Mouse (Mus musculus) layer of hippocampus, postnatal 36 days (tissue): ENCODE data around the gene Tmem151b. TPM values are rescaled to one million over a fixed set of nuclear protein-coding genes. Genes with fewer than 3 reads are reported as not detected.
A peak's percentile ranks its signal among the peaks of the same experiment; 100 is the strongest.

ENCODE experiments used
- DNase-seq, 2 experiments: peaks; one replicate each; pipeline ENCODE4 v3.0.0; 2022
- total RNA-seq, 2 experiments: library from RNA; stranded (reverse); gene quantifications; 2 replicates each; pipeline ENCODE4 v1.2.3; 2021

Gene Tmem151b
- total RNA-seq, 2 experiments from 2014 or later: 106 to 112 TPM

GRCm38 (mm10) chr17:45544873-45545277 is 4.6 kb downstream of the Tmem151b start:
- no peak for DNase-seq

GRCm38 (mm10) chr17:45544001-45544872 is 5.2 kb downstream of the Tmem151b start:
- no peak for DNase-seq

DNA sequence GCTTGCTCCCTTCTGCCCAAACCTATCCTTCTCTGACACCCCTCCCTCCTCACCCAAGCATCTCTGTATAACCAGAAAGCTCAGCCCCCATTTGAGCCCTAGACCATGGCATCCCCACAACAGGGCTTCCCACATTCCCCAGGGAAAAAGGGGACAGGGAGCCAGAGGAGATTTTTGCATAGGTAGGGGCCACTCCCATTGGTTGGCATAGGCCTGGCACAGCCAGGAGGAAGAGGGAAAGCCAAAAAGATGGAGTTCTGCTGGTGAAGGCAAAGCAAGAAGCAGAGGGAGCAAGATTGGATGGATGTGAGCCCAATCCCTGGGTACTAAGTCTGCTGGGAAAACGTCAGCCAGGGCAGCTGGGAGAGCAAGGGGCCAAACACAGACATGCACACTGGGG is 6.4 kb downstream of the Tmem151b start:
- DNase-seq: no peak

- DNase-seq: no peak
Measured at GRCm38 (mm10) chr17:45542705-45543104, 6.8 kb downstream of the Tmem151b start.

DNA sequence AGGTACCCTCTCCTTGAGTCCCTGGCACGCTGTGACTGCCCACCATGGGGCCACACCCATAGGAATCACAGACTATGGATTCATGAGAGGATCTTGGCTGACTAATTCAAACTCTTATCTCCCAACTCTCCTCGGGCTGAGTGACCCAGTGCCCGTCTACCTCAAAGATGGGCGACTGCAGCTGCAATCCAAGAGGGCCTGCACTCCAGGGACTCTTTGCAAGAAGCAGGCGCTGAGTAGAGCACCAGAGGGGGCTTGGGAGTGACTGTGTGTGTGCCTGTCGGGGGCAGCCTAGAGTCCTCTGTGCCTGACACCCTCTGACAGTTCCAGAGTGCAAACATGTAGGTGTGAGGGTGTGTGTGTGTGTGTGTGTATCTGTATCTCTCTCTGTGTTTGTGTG is 7.3 kb downstream of the Tmem151b start:
- no peak for DNase-seq

DNA sequence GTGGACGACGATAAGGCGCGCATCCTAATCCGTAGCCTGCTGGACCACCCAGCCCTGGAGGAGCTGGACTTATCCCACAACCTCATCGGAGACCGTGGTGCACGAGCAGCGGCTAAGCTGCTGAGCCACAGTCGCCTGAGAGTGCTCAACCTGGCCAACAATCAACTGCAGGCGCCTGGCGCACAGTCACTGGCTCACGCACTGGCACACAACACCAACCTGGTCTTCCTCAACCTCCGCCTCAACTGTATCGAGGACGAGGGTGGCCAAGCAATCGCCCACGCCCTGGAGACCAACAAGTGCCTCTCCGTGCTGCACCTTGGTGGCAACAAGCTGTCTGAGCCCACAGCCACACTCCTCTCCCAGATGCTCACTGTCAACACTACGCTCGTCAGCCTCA is 9.8 kb downstream of the Tmem151b start:
- DNase-seq: no peak

DNA sequence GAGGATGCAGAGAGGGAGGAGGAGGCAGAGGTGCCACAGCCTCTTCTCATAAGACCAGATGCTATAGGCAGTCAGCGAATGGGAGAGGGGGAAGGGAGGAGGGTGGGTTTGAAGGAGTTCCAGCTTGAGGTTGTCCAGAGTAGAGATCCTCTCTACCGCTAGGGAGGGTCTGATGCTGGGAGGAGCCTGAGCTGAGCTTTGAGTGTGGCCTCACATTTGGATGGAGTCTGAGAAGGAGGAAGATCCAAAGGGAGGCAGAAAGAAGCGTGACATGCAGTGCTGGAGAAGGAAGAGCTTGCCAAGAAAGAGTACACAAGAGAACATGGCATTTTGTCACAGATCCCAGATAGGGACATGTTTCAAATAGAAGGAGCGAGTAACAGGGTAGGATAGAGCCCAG is 11.1 kb downstream of the Tmem151b start:
- DNase-seq: no peak

DNA sequence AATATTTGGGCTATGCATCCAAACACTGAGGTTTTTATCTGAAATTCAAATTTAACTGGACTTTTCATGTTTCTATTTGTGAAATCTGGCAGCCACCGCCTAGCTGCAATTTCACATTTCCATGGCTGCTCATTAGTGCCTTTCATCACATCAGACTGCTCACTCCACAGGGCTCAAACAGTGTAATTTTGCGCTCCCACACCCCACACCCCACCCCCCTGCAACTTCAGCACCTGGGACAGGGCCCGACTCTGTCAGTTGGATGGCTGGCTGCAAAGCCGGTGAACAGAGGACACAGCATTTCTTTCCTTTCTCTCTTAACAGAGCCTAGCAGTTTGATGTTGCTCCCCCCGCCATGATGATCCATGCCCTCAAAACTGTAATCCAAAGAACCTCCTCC is 13.2 kb downstream of the Tmem151b start:
- no peak for DNase-seq

DNA sequence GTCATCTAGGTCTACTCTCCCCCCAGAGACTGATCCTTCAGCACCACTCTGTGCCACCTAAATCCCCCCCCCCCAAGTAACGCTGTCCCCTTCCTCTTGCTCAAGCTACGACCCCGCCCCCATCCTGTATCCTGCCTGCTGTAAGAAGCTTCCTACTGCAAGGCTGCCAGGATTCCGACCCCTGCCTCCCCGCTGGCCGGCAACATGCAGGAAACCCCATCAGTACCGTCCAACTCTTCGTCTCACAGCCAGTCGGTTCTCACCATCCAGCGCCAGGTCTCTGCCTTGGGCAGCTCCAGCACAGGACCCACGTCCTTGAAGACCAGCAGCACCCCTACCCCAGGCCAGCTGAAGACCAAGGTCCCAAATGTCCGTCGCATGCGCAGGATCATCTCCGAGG is 16.6 kb downstream of the Tmem151b start:
- DNase-seq: no peak

GRCm38 (mm10) chr17:45530346-45530782 is 19.1 kb downstream of the Tmem151b start:
- no peak for DNase-seq

DNA sequence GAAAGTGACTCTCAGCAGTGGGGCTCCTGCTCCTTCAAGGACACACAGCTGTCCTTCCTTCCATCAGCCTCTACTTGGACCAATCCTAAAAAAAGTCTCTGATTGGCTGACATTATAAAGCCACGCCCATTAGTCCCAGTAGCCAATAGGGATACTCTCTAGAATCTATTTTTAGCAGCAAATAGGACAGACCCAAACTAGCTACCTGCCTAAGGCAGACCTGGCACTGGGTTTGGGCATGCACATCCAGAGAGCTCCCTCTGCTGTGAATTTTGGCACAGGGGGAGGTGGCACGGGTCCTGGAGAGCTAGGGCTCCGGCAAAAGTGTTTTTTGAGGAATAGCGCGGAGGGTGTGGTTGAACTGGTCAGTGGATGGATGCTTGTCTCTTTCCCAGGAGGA is 22.9 kb downstream of the Tmem151b start:
- DNase-seq: no peak

DNA sequence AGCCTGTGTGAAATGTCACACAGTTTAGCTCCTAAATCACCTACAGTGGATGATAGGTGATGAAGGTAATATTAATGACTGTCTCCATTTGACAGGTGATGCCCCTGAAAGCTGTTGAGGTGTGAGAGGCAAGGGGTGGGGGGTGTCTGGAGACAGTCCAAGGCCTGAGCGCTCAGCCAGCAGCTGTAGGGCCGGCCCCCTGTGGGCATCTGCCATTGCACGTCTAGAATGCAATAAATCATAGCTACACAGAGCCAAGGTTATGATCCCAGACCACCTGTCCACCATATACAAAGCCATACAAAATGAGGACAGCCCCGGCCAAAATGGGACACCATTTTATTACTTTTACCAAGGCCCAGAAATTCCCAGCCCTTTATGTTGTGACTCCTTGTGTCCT is 24.5 kb downstream of the Tmem151b start:
- DNase-seq: no peak

DNA sequence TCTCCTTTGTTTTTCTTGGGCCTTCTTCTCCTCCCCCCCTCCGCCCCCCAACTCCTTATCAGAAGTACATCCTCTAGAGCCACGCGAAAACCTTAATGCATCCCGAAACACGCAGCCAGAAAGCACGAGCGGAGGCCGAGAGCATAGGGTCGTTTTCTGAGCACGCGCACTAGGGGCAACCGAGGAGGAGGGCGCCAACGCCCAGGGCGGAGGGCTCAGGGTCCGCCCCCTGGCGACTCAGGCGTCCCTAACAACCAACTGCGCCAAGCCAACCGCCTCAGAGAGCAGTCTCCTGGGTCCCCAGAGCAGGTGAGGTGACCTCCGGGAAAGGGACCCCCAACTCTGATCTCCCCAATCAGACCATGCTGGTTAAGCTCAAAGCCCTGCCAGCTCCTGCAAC is 26.2 kb downstream of the Tmem151b start, which contains the start of gene Tcte1:
Gene Tcte1, plus strand, starts transcription at position 172 of the 400 bp plus-strand sequence.
- DNase-seq: no peak

DNA sequence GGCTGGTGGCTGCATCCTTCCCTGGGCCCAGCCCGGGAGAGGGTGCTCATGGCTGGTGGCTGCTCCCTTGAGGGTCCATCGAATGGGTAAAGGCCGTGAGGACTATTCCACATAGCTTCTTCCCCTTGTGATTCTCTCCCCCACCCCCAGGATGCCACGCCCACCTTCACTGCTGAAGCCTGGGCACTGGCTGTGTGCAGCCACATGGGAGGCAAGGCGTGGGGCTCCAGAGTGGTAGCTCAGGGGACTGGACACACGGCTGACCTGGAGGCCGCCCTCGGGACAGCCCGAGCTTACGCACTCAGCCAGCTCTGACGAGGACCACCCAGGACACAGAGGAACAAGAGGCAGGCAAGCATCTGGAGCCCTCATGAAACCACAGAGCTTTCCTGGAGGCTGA is 29.3 kb downstream of the Tmem151b start:
- no peak for DNase-seq

DNA sequence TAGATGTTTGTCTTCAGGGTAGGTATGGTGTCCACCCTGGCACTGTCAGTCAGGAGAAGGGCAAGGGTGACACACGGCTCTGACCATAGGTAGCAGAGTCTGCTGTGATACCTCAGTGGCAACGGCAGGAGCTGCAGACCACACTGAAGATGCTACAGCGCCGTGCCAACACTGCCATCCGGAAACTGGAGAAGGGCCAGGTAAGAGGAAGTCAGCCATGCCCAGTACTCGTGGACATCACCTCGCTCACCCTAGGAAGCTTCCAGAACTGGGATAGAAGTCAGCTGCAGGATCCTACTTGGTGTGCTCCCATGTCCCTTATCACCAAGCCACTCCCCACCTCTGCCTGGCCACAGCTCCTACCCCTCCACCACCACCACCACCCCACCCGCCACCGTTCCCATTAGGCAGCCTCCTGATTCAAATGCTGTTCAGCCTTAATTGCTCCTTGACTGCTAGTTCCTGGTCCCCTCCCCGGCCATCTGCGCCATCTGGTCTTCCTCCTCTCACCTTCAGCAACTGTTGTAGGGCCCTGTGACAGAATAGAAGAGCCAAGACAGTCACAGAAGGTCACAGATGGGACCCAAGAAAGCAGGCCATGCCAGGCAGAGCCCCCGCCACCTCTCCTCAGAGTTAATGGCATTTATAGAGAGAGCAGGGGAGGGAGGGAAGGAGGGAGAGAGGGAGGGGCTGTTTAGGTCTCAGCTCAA is 30.6 kb downstream of the Tmem151b start:
- DNase-seq: no peak

- no peak for DNase-seq
Measured at GRCm38 (mm10) chr17:45517549-45518215, 31.8 kb downstream of the Tmem151b start.

GRCm38 (mm10) chr17:45517135-45517534 is 32.3 kb downstream of the Tmem151b start:
- no peak for DNase-seq

- peak; percentile 76 to 84 for DNase-seq
Measured at GRCm38 (mm10) chr17:45516488-45516887, 33.0 kb downstream of the Tmem151b start.

GRCm38 (mm10) chr17:45515806-45516205 is 33.7 kb downstream of the Tmem151b start:
- DNase-seq: no peak

GRCm38 (mm10) chr17:45515204-45515726 is 34.2 kb downstream of the Tmem151b start:
- no peak for DNase-seq

GRCm38 (mm10) chr17:45511757-45512156 is 37.7 kb downstream of the Tmem151b start:
- no peak for DNase-seq

GRCm38 (mm10) chr17:45510871-45511270 is 38.6 kb downstream of the Tmem151b start:
- no peak for DNase-seq

DNA sequence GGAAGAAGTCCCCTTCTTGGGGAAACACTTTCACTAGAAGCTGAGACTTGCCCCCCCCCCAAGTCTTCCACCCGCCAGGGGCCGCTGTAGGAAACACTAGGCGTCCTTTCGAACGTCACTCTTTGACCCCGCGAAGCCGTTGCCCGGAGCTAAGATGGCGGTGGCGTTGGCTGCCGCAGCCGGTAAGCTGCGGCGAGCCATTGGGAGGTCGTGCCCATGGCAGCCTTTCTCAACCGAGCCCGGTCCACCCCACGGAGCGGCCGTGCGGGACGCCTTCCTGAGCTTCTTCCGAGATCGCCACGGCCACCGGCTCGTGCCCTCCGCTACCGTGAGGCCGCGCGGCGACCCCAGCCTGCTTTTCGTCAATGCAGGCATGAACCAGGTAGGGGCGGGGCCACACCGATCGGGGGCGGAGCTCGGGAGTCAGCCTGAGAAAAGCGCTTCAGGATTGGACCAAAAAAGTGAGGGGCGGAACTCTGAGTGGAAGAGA is 42.7 kb downstream of the Tmem151b start, which contains the start of gene Aars2:
Gene Aars2, plus strand, starts transcription at position 142 of the 490 bp plus-strand sequence.
- DNase-seq: peak; percentile 93
